Mouse (Mus musculus): ENCODE results near the gene Fbxw22.
"Not testable (repeated sequence)": the region's sequence is repeated elsewhere in the genome, so short reads cannot be mapped to it uniquely, and the experiment has no call there.

The Fbxw22 gene

DNA sequence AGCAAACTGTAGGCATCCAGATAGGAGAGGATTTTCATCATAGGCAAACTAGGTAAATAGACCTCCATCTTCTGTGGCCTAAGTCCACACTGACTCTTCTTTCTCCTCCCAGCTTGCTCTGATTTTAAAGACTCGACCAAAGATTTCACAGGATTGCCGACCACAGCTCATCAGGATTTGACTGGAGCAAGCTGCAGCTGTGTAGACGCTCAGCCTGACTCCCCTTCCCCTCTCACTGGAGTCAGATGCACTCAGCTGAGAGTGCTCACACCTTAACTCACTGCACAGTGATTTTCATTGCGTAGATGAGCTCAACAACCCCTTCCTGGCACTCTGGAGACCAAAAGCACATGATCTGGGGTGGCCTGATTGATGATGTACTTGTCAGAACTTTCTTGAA, at the start of gene Fbxw22:
Gene Fbxw22, minus strand, starts transcription at position 101 of the 400 bp plus-strand sequence.
- H3K27me3 ChIP-seq (ENCODE audit: control insufficient read depth, insufficient read depth, low read length, poor library complexity, severe bottlenecking); DNase-seq (ENCODE audit: low read depth, low spot score): not testable (repeated sequence)

DNA sequence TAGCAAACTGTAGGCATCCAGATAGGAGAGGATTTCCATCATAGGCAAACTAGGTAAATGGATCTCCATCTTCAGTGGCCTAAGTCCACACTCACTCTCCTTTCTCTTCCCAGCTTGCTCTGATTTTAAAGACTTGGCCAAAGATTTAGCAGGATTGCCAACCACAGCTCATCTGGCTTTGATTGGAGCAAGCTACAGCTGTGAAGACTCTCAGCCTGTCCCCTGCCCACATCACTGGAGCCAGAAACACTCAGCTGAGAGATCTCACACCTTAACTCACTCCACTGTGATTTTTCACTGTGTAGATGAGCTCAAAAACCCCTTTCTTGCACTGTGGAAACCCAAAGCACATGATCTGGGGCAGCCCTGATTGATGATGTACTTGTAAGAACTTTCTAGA, 44.9 kb upstream of the Fbxw22 start, which contains the start of gene Fbxw16:
Gene Fbxw16, minus strand, starts transcription at position 101 of the 400 bp plus-strand sequence.
- DNase-seq (ENCODE audit: low read depth, low spot score) = no peak
- H3K27me3 ChIP-seq (ENCODE audit: control insufficient read depth, insufficient read depth, low read length, poor library complexity, severe bottlenecking) = no peaks in the 10 kb centered on the region
- H3K36me3 ChIP-seq (ENCODE audit: control insufficient read depth, insufficient read depth, low read length, poor library complexity, severe bottlenecking) = no peaks in the 10 kb centered on the region

More for the DNA sequence above, at the start of gene Fbxw22:
- not testable (repeated sequence) for H3K36me3 ChIP-seq (ENCODE audit: control insufficient read depth, insufficient read depth, low read length, poor library complexity, severe bottlenecking)

DNA sequence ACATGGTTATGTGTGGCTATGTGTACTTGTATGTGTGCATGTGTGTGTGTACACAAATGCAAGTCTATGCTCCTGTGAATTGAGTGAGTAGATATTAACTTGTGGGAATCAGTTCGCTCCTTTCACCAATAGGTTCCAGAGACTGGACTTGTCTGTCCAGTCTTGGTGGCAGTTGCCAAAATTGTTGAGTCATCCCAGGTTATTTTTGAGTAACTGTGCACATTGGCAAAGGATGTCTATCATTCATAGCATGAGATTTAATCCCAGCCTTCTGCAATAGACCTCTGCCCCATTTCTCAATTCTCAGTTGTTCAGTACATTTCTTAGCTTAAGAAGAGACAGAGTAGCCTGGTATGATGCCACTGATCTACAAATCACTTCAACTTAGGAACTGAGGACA, 28.9 kb upstream of the Fbxw22 start:
- DNase-seq (ENCODE audit: low read depth, low spot score) = no peak
- H3K36me3 ChIP-seq (ENCODE audit: control insufficient read depth, insufficient read depth, low read length, poor library complexity, severe bottlenecking) = no peaks in the 10 kb centered on the region
- H3K27me3 ChIP-seq (ENCODE audit: control insufficient read depth, insufficient read depth, low read length, poor library complexity, severe bottlenecking) = no peaks in the 10 kb centered on the region

DNA sequence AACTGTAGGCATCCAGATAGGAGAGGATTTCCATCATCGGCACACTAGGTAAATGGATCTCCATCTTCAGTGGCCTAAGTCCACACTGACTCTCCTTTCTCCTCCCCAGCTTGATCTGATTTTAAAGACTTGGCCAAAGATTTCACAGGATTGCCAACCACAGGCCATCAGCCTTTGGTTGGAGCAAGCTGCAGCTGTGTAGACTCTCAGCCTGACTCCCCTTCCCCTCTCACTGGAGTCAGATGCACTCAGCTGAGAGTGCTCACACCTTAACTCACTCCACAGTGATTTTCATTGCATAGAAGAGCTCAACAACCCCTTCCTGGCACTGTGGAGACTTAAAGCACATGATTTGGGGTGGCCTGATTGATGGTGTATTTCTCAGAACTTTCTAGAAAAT, 64.5 kb downstream of the Fbxw22 start, which contains the start of gene Fbxw28:
Gene Fbxw28, minus strand, starts transcription at position 101 of the 400 bp plus-strand sequence.
- H3K36me3 ChIP-seq (ENCODE audit: control insufficient read depth, insufficient read depth, low read length, poor library complexity, severe bottlenecking); H3K27me3 ChIP-seq (ENCODE audit: control insufficient read depth, insufficient read depth, low read length, poor library complexity, severe bottlenecking); DNase-seq (ENCODE audit: low read depth, low spot score): not testable (repeated sequence)

All from splenic B cell, adult 2 months (primary cell).